Mouse (Mus musculus) bone marrow macrophage, adult 2 months (primary cell): ENCODE results near the gene Mfsd4b3. TPM values are rescaled to one million over a fixed set of nuclear protein-coding genes. Genes with fewer than 3 reads are reported as not detected.
"Not testable (repeated sequence)": the region's sequence is repeated elsewhere in the genome, so short reads cannot be mapped to it uniquely, and the experiment has no call there.

Source experiments
- H3K27ac ChIP-seq: 2 replicates; pipeline ENCODE4 v1.5.1; 2012; ENCODE audit warnings: low read depth, low read length; ENCODE audit not compliant: insufficient read depth
- H3K4me1 ChIP-seq: 2 replicates; pipeline ENCODE4 v1.6.1; 2012; ENCODE audit warnings: low read length; ENCODE audit not compliant: control insufficient read depth, insufficient read depth
- H3K4me3 ChIP-seq: 2 replicates; pipeline ENCODE4 v1.5.1; 2012; ENCODE audit warnings: mild to moderate bottlenecking, low read length, moderate library complexity; ENCODE audit not compliant: insufficient read depth
- CTCF ChIP-seq: IDR thresholded peaks from 2 replicates; pipeline ENCODE4 v1.5.1; 2012; ENCODE audit warnings: low read depth, mild to moderate bottlenecking, low read length, moderate library complexity
- POLR2A ChIP-seq: IDR thresholded peaks from 2 replicates; pipeline ENCODE4 v1.6.1; 2012; ENCODE audit warnings: mild to moderate bottlenecking, low read depth, low read length, borderline replicate concordance
- polyA plus RNA-seq: library from polyadenylated mRNA; stranded (reverse); fragments of >200 nt; gene quantifications from 2 replicates; pipeline ENCODE4 v1.2.4, GENCODE M21; 2012; ENCODE audit not compliant: missing spikeins, insufficient read depth, insufficient read length

Gene Mfsd4b3
- polyA plus RNA-seq, 1 experiment, result 1.4 TPM

- Histone ChIP-seq H3K4me1 (no peaks in the 10 kb centered on the region), H3K4me3 (no peak overlapping the region), H3K27ac (no peak overlapping the region)
- TF ChIP-seq CTCF (no peak), POLR2A (no peak)
Measured at GRCm38 (mm10) chr10:39977346-39977745, 17.4 kb upstream of the Mfsd4b3 start.

- H3K27ac ChIP-seq, result no peak overlapping the region
- TF ChIP-seq POLR2A (no peak), CTCF (no peak)
- H3K4me3 ChIP-seq, result no peak overlapping the region
- no peaks in the 10 kb centered on the region for H3K4me1 ChIP-seq
Measured at GRCm38 (mm10) chr10:39975771-39976170, 15.8 kb upstream of the Mfsd4b3 start.

- Histone ChIP-seq H3K27ac (no peak overlapping the region), H3K4me3 (no peak overlapping the region), H3K4me1 (no peaks in the 10 kb centered on the region)
- no peak for TF ChIP-seq CTCF
- no peak for TF ChIP-seq POLR2A
Measured at GRCm38 (mm10) chr10:39974982-39975381, 15.0 kb upstream of the Mfsd4b3 start.

GRCm38 (mm10) chr10:39967512-39967911 lies 7.6 kb upstream of the Mfsd4b3 start:
- no peak for TF ChIP-seq POLR2A
- no peak for TF ChIP-seq CTCF
- Histone ChIP-seq H3K27ac (no peak overlapping the region), H3K4me3 (no peak overlapping the region), H3K4me1 (no peaks in the 10 kb centered on the region)

DNA sequence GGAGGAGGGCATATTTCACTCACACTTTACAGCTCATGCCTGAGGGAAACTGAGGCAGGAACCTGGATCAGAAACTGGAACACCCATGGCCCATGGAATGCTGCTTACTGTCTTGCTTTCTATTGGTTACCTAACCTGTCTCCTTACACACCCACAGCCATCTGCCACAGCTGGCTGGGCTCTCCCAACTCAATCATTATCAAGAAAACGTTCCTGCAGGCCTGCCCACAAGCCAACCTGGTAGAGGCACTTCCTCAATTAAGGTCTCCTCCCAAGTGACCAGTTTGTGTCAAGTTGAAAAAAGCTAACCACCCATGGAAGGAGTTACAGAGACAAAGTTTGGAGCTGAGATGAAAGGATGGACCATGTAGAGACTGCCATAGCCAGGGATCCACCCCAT lies 2.0 kb upstream of the Mfsd4b3 start:
- no peak overlapping the region for H3K27ac ChIP-seq
- peaks cover 22% of the 10 kb centered on the region for H3K4me1 ChIP-seq
- TF ChIP-seq POLR2A, result no peak
- no peak for TF ChIP-seq CTCF
- no peak overlapping the region for H3K4me3 ChIP-seq

GRCm38 (mm10) chr10:39960441-39960822 lies 479 bp upstream of the Mfsd4b3 start:
- no peak for TF ChIP-seq POLR2A
- no peak; the same call in none of the 2 replicates for TF ChIP-seq CTCF
- Histone ChIP-seq H3K4me1 (peaks cover 22% of the 10 kb centered on the region), H3K4me3 (no peak overlapping the region), H3K27ac (no peak overlapping the region)

GRCm38 (mm10) chr10:39958266-39958665 lies 1.7 kb downstream of the Mfsd4b3 start:
- Histone ChIP-seq H3K4me3 (no peak overlapping the region), H3K4me1 (peaks cover 24% of the 10 kb centered on the region), H3K27ac (peak overlapping the region; percentile 37)
- no peak for TF ChIP-seq POLR2A
- TF ChIP-seq CTCF, result no peak

- H3K4me3 ChIP-seq, result no peak overlapping the region
- H3K27ac ChIP-seq, result no peak overlapping the region
- TF ChIP-seq POLR2A, result no peak
- TF ChIP-seq CTCF, result no peak
- H3K4me1 ChIP-seq, result peaks cover 24% of the 10 kb centered on the region
Measured at GRCm38 (mm10) chr10:39956340-39956878, 3.5 kb downstream of the Mfsd4b3 start.

- Histone ChIP-seq H3K4me3 (no peak overlapping the region), H3K27ac (no peak overlapping the region), H3K4me1 (peaks cover 22% of the 10 kb centered on the region)
- no peak for TF ChIP-seq CTCF
- no peak for TF ChIP-seq POLR2A
Measured at GRCm38 (mm10) chr10:39955163-39955562, 4.8 kb downstream of the Mfsd4b3 start.

GRCm38 (mm10) chr10:39949377-39949954 lies 10.5 kb downstream of the Mfsd4b3 start:
- Histone ChIP-seq H3K4me1 (no peaks in the 10 kb centered on the region), H3K4me3 (no peak overlapping the region), H3K27ac (no peak overlapping the region)
- TF ChIP-seq CTCF, result no peak
- no peak for TF ChIP-seq POLR2A

DNA sequence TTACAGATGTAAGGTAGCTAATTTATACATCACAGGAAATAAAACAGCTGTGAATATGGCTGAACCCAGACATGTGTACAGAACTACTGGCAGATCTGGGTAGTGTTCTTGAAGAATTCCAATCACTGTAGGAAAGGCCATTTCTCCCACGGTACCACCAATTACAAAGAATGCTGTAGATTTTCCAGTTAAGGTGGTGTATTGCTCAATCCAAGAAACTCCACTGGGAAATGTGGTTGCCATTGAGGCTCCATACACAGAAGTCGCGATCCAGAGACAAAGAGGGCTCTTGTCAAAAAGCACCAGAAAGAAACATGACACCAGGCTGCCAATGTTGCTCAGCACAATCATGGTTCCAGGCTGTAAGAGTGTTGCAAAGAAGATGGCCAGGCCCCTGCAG lies 12.8 kb downstream of the Mfsd4b3 start:
- H3K4me1 ChIP-seq, H3K27ac ChIP-seq, H3K4me3 ChIP-seq: not testable (repeated sequence)
